Mouse (Mus musculus) cerebellum, postnatal 25 days (tissue): ENCODE measurements at regions not wholly inside any gene's neighbourhood (a gene's known extent, or its start where the extent isn't known, plus 50 kb on each side); places are given as distances from the start of the nearest gene placed in this dataset.

Experiments used
- DNase-seq, 2 experiments: peaks; one replicate each; pipeline ENCODE4 v3.0.0; 2021; ENCODE audit warnings: mixed read lengths in 2 of 2

- peak; percentile 16 to 65 for DNase-seq
Observed at GRCm38 (mm10) chr8:79587258-79587657, 52.2 kb upstream of the Otud4 start.

- DNase-seq = peak; percentile 45 to 67
Observed at GRCm38 (mm10) chr8:79584966-79585365, 54.5 kb upstream of the Otud4 start.

GRCm38 (mm10) chr8:79583326-79583725 lies 56.1 kb upstream of the Otud4 start:
- peak in 1 of 2 experiments; percentile 15 for DNase-seq

- no peak for DNase-seq
Observed at GRCm38 (mm10) chr8:79582195-79582594, 57.2 kb upstream of the Otud4 start.

GRCm38 (mm10) chr8:79576086-79576485 lies 63.3 kb upstream of the Otud4 start:
- peak in 1 of 2 experiments; percentile 15 for DNase-seq

- DNase-seq = no peak
Observed at GRCm38 (mm10) chr8:79575175-79575734, 64.2 kb upstream of the Otud4 start.

GRCm38 (mm10) chr8:79573491-79573890 lies 65.9 kb upstream of the Otud4 start:
- DNase-seq = no peak

- DNase-seq = no peak
Observed at GRCm38 (mm10) chr8:79572526-79572925, 66.9 kb upstream of the Otud4 start.

- DNase-seq = no peak
Observed at GRCm38 (mm10) chr8:79563101-79563500, 76.3 kb upstream of the Otud4 start.

- peak in 1 of 2 experiments; percentile 22 for DNase-seq
Observed at GRCm38 (mm10) chr8:79562669-79563068, 76.7 kb upstream of the Otud4 start.

GRCm38 (mm10) chr8:79562071-79562581 lies 77.3 kb upstream of the Otud4 start:
- DNase-seq = no peak

GRCm38 (mm10) chr8:79561269-79562063 lies 78.0 kb upstream of the Otud4 start:
- DNase-seq = no peak

GRCm38 (mm10) chr8:79559516-79559915 lies 79.9 kb upstream of the Otud4 start:
- DNase-seq = no peak

GRCm38 (mm10) chr8:79554311-79554710 lies 85.1 kb upstream of the Otud4 start:
- no peak for DNase-seq

GRCm38 (mm10) chr8:79550151-79550550 lies 89.3 kb upstream of the Otud4 start:
- no peak for DNase-seq

- DNase-seq = no peak
Observed at GRCm38 (mm10) chr8:79548156-79548555, 91.3 kb upstream of the Otud4 start.

GRCm38 (mm10) chr8:79545866-79546373 lies 93.5 kb upstream of the Otud4 start:
- no peak for DNase-seq

GRCm38 (mm10) chr8:79542461-79542860 lies 97.0 kb upstream of the Otud4 start:
- DNase-seq = no peak

- DNase-seq = no peak
Observed at GRCm38 (mm10) chr8:79540053-79540452, 99.4 kb upstream of the Otud4 start.

GRCm38 (mm10) chr8:79534271-79534889 lies 105.0 kb upstream of the Otud4 start:
- peak in 1 of 2 experiments; percentile 9 for DNase-seq

- no peak for DNase-seq
Observed at GRCm38 (mm10) chr8:79529556-79529955, 109.9 kb upstream of the Otud4 start.

- DNase-seq = no peak
Observed at GRCm38 (mm10) chr8:79522040-79522439, 117.4 kb upstream of the Otud4 start.

- no peak for DNase-seq
Observed at GRCm38 (mm10) chr8:79518966-79519365, 119.6 kb upstream of the Smad1 start.
